Mouse (Mus musculus) CH12.LX (cell line): ENCODE results near the gene Scnn1g. TPM values are rescaled to one million over a fixed set of nuclear protein-coding genes. Genes with fewer than 3 reads are reported as not detected.

ENCODE experiments used
- DNase-seq: peaks from one replicate; pipeline ENCODE4 v3.0.0-alpha.2; 2013; ENCODE audit errors: extremely low read depth
- H3K27ac ChIP-seq: 2 replicates; pipeline ENCODE4 v1.5.1; 2012; ENCODE audit warnings: low read depth, mild to moderate bottlenecking, control low read depth, moderate library complexity; ENCODE audit not compliant: insufficient read depth
- H3K27me3 ChIP-seq: replicated peaks from 2 replicates; pipeline ENCODE3; 2012; ENCODE audit warnings: inconsistent platforms
- H3K36me3 ChIP-seq, 2 experiments: replicated peaks in 1 of 2; 2 replicates each; pipeline versions ENCODE3 to v1.6.1; 2012; ENCODE audit warnings: inconsistent platforms in 1 of 2, low read length in 1 of 2, mild to moderate bottlenecking in 1 of 2, mixed read lengths in 1 of 2, moderate library complexity in 1 of 2; ENCODE audit not compliant: control insufficient read depth in 1 of 2, insufficient read depth in 1 of 2
- H3K4me1 ChIP-seq, 2 experiments: 2 replicates each; pipeline ENCODE4 v1.6.1; 2012; ENCODE audit warnings: inconsistent platforms in 1 of 2, moderate library complexity in 1 of 2; ENCODE audit not compliant: insufficient read depth in 2 of 2, control insufficient read depth in 1 of 2
- H3K4me2 ChIP-seq: 2 replicates; pipeline ENCODE4 v1.6.1; 2012; ENCODE audit warnings: low read depth, mild to moderate bottlenecking, control low read depth; ENCODE audit not compliant: poor library complexity, insufficient read depth, severe bottlenecking
- H3K4me3 ChIP-seq, 3 experiments: fragments of 150-350 bp in 1 of 3; sonication (generic) in 1 of 3; replicated peaks in 1 of 3; 2 replicates each; pipeline versions ENCODE3 to v1.5.1; 2011 to 2012; ENCODE audit warnings: low read depth in 2 of 3, low read length in 2 of 3, mild to moderate bottlenecking in 2 of 3, moderate library complexity in 2 of 3, control low read depth in 1 of 3, improper control_type of control experiment in 1 of 3, inconsistent platforms in 1 of 3, mixed read lengths in 1 of 3; ENCODE audit not compliant: poor library complexity in 1 of 3
- H3K79me2 ChIP-seq: replicated peaks from 2 replicates; pipeline ENCODE4 v1.6.1; 2012; ENCODE audit warnings: mild to moderate bottlenecking, moderate library complexity; ENCODE audit not compliant: control insufficient read depth, poor library complexity, insufficient read depth, severe bottlenecking; ENCODE audit errors: extremely low read depth
- H3K9ac ChIP-seq: 2 replicates; pipeline ENCODE4 v1.6.1; 2012; ENCODE audit warnings: low read depth, mild to moderate bottlenecking, control low read depth, moderate library complexity; ENCODE audit not compliant: insufficient read depth
- H3K9me3 ChIP-seq: replicated peaks from 2 replicates; pipeline ENCODE3; 2012; ENCODE audit warnings: low read length, inconsistent platforms, mixed read lengths
- BHLHE40 ChIP-seq: IDR thresholded peaks from 2 replicates; pipeline ENCODE4 v1.6.1; 2011; ENCODE audit warnings: mild to moderate bottlenecking, low read depth, low read length, improper control_type of control experiment
- CHD2 ChIP-seq: IDR thresholded peaks from 2 replicates; pipeline ENCODE4 v1.6.1; 2011; ENCODE audit warnings: low read length, improper control_type of control experiment
- CTCF ChIP-seq, 2 experiments: IDR thresholded peaks in 1 of 2; conservative IDR thresholded peaks in 1 of 2; 2 replicates each; pipeline ENCODE4 v1.5.1; 2011 to 2012; ENCODE audit warnings: low read depth in 2 of 2, low read length in 2 of 2, improper control_type of control experiment in 1 of 2, inconsistent platforms in 1 of 2, mild to moderate bottlenecking in 1 of 2, moderate library complexity in 1 of 2
- E2F4 ChIP-seq: IDR thresholded peaks from 2 replicates; pipeline ENCODE4 v1.6.1; 2011; ENCODE audit warnings: low read depth, low read length, improper control_type of control experiment; ENCODE audit not compliant: insufficient replicate concordance
- EP300 ChIP-seq: IDR thresholded peaks from 2 replicates; pipeline ENCODE4 v1.6.1; 2011; ENCODE audit warnings: low read length, improper control_type of control experiment
- GABPA ChIP-seq: IDR thresholded peaks from 2 replicates; pipeline ENCODE4 v1.6.1; 2012; ENCODE audit warnings: low read depth, low read length, improper control_type of control experiment, inconsistent platforms; ENCODE audit not compliant: insufficient replicate concordance
- JUND ChIP-seq: conservative IDR thresholded peaks from 2 replicates; pipeline ENCODE4 v1.6.1; 2011; ENCODE audit warnings: low read depth, low read length, improper control_type of control experiment
- KAT2A ChIP-seq: IDR thresholded peaks from 2 replicates; pipeline ENCODE4 v1.6.1; 2012; ENCODE audit warnings: low read length, improper control_type of control experiment, inconsistent platforms; ENCODE audit not compliant: insufficient replicate concordance
- MAFK ChIP-seq: IDR thresholded peaks from 2 replicates; pipeline ENCODE4 v1.6.1; 2011; ENCODE audit warnings: low read length, improper control_type of control experiment; ENCODE audit not compliant: insufficient replicate concordance
- MXI1 ChIP-seq: IDR thresholded peaks from 2 replicates; pipeline ENCODE4 v1.6.1; 2011; ENCODE audit warnings: mild to moderate bottlenecking, low read depth, low read length, improper control_type of control experiment
- NRF1 ChIP-seq: IDR thresholded peaks from 2 replicates; pipeline ENCODE4 v1.6.1; 2014; ENCODE audit warnings: low read depth, mild to moderate bottlenecking, inconsistent platforms, low read length, improper control_type of control experiment, moderate library complexity
- PAX5 ChIP-seq: IDR thresholded peaks from 2 replicates; pipeline ENCODE4 v1.6.1; 2012; ENCODE audit warnings: low read length, inconsistent platforms, mixed read lengths
- POLR2A ChIP-seq: IDR thresholded peaks from 2 replicates; pipeline ENCODE4 v1.6.1; 2011; ENCODE audit warnings: low read depth, mild to moderate bottlenecking, improper control_type of control experiment, low read length
- RCOR1 ChIP-seq: conservative IDR thresholded peaks from 2 replicates; pipeline ENCODE4 v1.6.1; 2012; ENCODE audit warnings: low read depth, mild to moderate bottlenecking, inconsistent platforms, low read length, improper control_type of control experiment
- SMC3 ChIP-seq: IDR thresholded peaks from 2 replicates; pipeline ENCODE4 v1.6.1; 2011; ENCODE audit warnings: low read depth, low read length, improper control_type of control experiment
- TBP ChIP-seq: conservative IDR thresholded peaks from 2 replicates; pipeline ENCODE4 v1.6.1; 2011; ENCODE audit warnings: low read depth, low read length, improper control_type of control experiment
- ZKSCAN1 ChIP-seq: IDR thresholded peaks from 2 replicates; pipeline ENCODE4 v1.6.1; 2012; ENCODE audit warnings: low read depth, inconsistent platforms, low read length, improper control_type of control experiment, borderline replicate concordance
- ZMIZ1 ChIP-seq: IDR thresholded peaks from 2 replicates; pipeline ENCODE4 v1.6.1; 2012; ENCODE audit warnings: low read depth, mild to moderate bottlenecking, inconsistent platforms, low read length, improper control_type of control experiment
- ZNF384 ChIP-seq: IDR thresholded peaks from 2 replicates; pipeline ENCODE4 v1.6.1; 2012; ENCODE audit warnings: low read depth, low read length, improper control_type of control experiment, inconsistent platforms
- dilution Hi-C: fragments of 300-500 bp; cut with MboI; formaldehyde crosslinking; loops from 2 replicates; pipeline ENCODE4 v1.14.3; 2020; ENCODE audit warnings: low sequenced_read_pairs; ENCODE audit not compliant: extremely low pct_unique_long_range_greater_than_20kb, extremely low pct_ligation_motif_present
- in situ Hi-C: fragments of 300-500 bp; cut with MboI; formaldehyde crosslinking; loops from 3 replicates; pipeline ENCODE4 v1.14.3; 2019; ENCODE audit warnings: low sequenced_read_pairs, low pct_ligation_motif_present, low pct_unique_long_range_greater_than_20kb, mixed read lengths
- polyA plus RNA-seq: library from polyadenylated mRNA; unstranded; fragments of >175 nt; gene quantifications from 2 replicates; pipeline ENCODE4 v1.2.1, GENCODE M21; 2012; ENCODE audit warnings: low read depth; ENCODE audit not compliant: insufficient read length
- total RNA-seq, 2 experiments: library from RNA; depleted of rRNA; stranded (reverse); fragments of 300-350 nt in 1 of 2; fragments of >200 nt in 1 of 2; gene quantifications; 2 replicates each; pipeline ENCODE4 v1.2.3; 2012 to 2014

Scnn1g gene
- total and polyA plus RNA-seq, 3 experiments: not detected

GRCm38 (mm10) chr7:121797781-121798180 lies 63.5 kb downstream of the Scnn1g start:
- Histone ChIP-seq H3K9me3 (no peaks in the 10 kb centered on the region), H3K4me3 (no peak overlapping the region), H3K9ac (no peak overlapping the region), H3K27me3 (no peaks in the 10 kb centered on the region), H3K27ac (no peak overlapping the region), H3K4me1 (no peaks in the 10 kb centered on the region), H3K79me2 (no peaks in the 10 kb centered on the region), H3K4me2 (no peak overlapping the region), H3K36me3 (no peaks in the 10 kb centered on the region)
- no peak for DNase-seq
- TF ChIP-seq ZNF384: no peak
- no peak for TF ChIP-seq CHD2
- TF ChIP-seq BHLHE40: no peak
- TF ChIP-seq TBP: no peak
- TF ChIP-seq JUND: no peak
- TF ChIP-seq MXI1: no peak
- TF ChIP-seq CTCF (conservative IDR thresholded peaks at IDR 0.05 in 1 of 2, IDR thresholded peaks at IDR 0.05 in 1 of 2; ENCODE audit: low read depth in 2 of 2, low read length in 2 of 2): no peak
- no peak for TF ChIP-seq KAT2A
- no peak for TF ChIP-seq MAFK
- TF ChIP-seq ZMIZ1: no peak
- no peak for TF ChIP-seq ZKSCAN1
- no peak for TF ChIP-seq POLR2A
- no peak for TF ChIP-seq SMC3
- TF ChIP-seq RCOR1: no peak
- no peak for TF ChIP-seq NRF1
- no peak for TF ChIP-seq EP300
- TF ChIP-seq E2F4: no peak
- in situ Hi-C loops: no loop called here
- dilution Hi-C loops: no loop called here

- no peak overlapping the region for H3K27ac ChIP-seq
- H3K79me2 ChIP-seq: no peaks in the 10 kb centered on the region
- no peak overlapping the region for H3K4me3 ChIP-seq
- H3K36me3 ChIP-seq: no peaks in the 10 kb centered on the region
- in situ Hi-C loops (no loop called here), dilution Hi-C loops (no loop called here)
- no peak overlapping the region for H3K9ac ChIP-seq
- no peak for TF ChIP-seq NRF1
- TF ChIP-seq JUND: no peak
- TF ChIP-seq POLR2A: no peak
- no peak for TF ChIP-seq PAX5
- no peak for TF ChIP-seq CHD2
- TF ChIP-seq RCOR1: no peak
- no peak for TF ChIP-seq GABPA
- H3K27me3 ChIP-seq: no peaks in the 10 kb centered on the region
- no peak overlapping the region for H3K4me2 ChIP-seq
- H3K4me1 ChIP-seq: no peaks in the 10 kb centered on the region
- H3K9me3 ChIP-seq: no peaks in the 10 kb centered on the region
- no peak for DNase-seq
These were observed 68.2 kb downstream of the Scnn1g start for GRCm38 (mm10) chr7:121802471-121802870.
